Mouse (Mus musculus): Measurements from ENCODE around the gene Card19.

GRCm38 (mm10) chr13:49161236-49161635, 54.6 kb downstream of the Card19 start:
- no peak for TF ChIP-seq POLR2A (IDR thresholded peaks at IDR 0.05; ENCODE audit: insufficient read length, low read depth)
- no peak for TF ChIP-seq MAX (IDR thresholded peaks at IDR 0.05; ENCODE audit: low read depth)
- TF ChIP-seq CEBPB (IDR thresholded peaks at IDR 0.05; ENCODE audit: insufficient read depth, poor library complexity, severe bottlenecking): no peak
- no peak for TF ChIP-seq SRF (IDR thresholded peaks at IDR 0.05; ENCODE audit: control insufficient read depth, insufficient read length, low read depth)
